Mouse (Mus musculus): Measurements from ENCODE around the gene Ptchd4.

Gene Ptchd4

GRCm38 (mm10) chr17:42315669-42316611, at the start of gene Ptchd4:
Gene Ptchd4, plus strand, starts transcription at chr17:42315947.
- DNase-seq (ENCODE audit: low read depth, low spot score) = no peak

GRCm38 (mm10) chr17:42276861-42277260, 38.9 kb upstream of the Ptchd4 start:
- DNase-seq (ENCODE audit: low read depth, low spot score) = no peak

GRCm38 (mm10) chr17:42284391-42284790, 31.4 kb upstream of the Ptchd4 start:
- DNase-seq (ENCODE audit: low read depth, low spot score) = no peak

GRCm38 (mm10) chr17:42286255-42286654, 29.5 kb upstream of the Ptchd4 start:
- DNase-seq (ENCODE audit: low read depth, low spot score) = no peak

GRCm38 (mm10) chr17:42290341-42290740, 25.4 kb upstream of the Ptchd4 start:
- no peak for DNase-seq (ENCODE audit: low read depth, low spot score)

GRCm38 (mm10) chr17:42291793-42292192, 24.0 kb upstream of the Ptchd4 start:
- DNase-seq (ENCODE audit: low read depth, low spot score) = no peak

- no peak for DNase-seq (ENCODE audit: low read depth, low spot score)
These were observed 17.8 kb upstream of the Ptchd4 start for GRCm38 (mm10) chr17:42297986-42298385.

- no peak for DNase-seq (ENCODE audit: low read depth, low spot score)
These were observed 16.1 kb upstream of the Ptchd4 start for GRCm38 (mm10) chr17:42299681-42300080.

GRCm38 (mm10) chr17:42303062-42303577, 12.6 kb upstream of the Ptchd4 start:
- DNase-seq (ENCODE audit: low read depth, low spot score) = no peak

- DNase-seq (ENCODE audit: low read depth, low spot score) = no peak
These were observed 11.5 kb upstream of the Ptchd4 start for GRCm38 (mm10) chr17:42304262-42304661.

GRCm38 (mm10) chr17:42307001-42307400, 8.7 kb upstream of the Ptchd4 start:
- DNase-seq (ENCODE audit: low read depth, low spot score) = no peak

- DNase-seq (ENCODE audit: low read depth, low spot score) = no peak
These were observed 5.6 kb upstream of the Ptchd4 start for GRCm38 (mm10) chr17:42310136-42310535.

GRCm38 (mm10) chr17:42316612-42316982, 850 bp downstream of the Ptchd4 start:
- DNase-seq (ENCODE audit: low read depth, low spot score) = no peak

- no peak for DNase-seq (ENCODE audit: low read depth, low spot score)
These were observed 20.0 kb downstream of the Ptchd4 start for GRCm38 (mm10) chr17:42335787-42336186.

GRCm38 (mm10) chr17:42336571-42336970, 20.8 kb downstream of the Ptchd4 start:
- no peak for DNase-seq (ENCODE audit: low read depth, low spot score)

GRCm38 (mm10) chr17:42346027-42346426, 30.3 kb downstream of the Ptchd4 start:
- no peak for DNase-seq (ENCODE audit: low read depth, low spot score)

GRCm38 (mm10) chr17:42358481-42358880, 42.7 kb downstream of the Ptchd4 start:
- DNase-seq (ENCODE audit: low read depth, low spot score) = no peak

- no peak for DNase-seq (ENCODE audit: low read depth, low spot score)
These were observed 47.5 kb downstream of the Ptchd4 start for GRCm38 (mm10) chr17:42363085-42363710.

GRCm38 (mm10) chr17:42364716-42365115, 49.0 kb downstream of the Ptchd4 start:
- no peak for DNase-seq (ENCODE audit: low read depth, low spot score)

GRCm38 (mm10) chr17:42374881-42375280, 59.1 kb downstream of the Ptchd4 start:
- DNase-seq (ENCODE audit: low read depth, low spot score) = no peak

- DNase-seq (ENCODE audit: low read depth, low spot score) = no peak
These were observed 77.3 kb downstream of the Ptchd4 start for GRCm38 (mm10) chr17:42393086-42393485.

- DNase-seq (ENCODE audit: low read depth, low spot score) = no peak
These were observed 79.6 kb downstream of the Ptchd4 start for GRCm38 (mm10) chr17:42395299-42395698.

- DNase-seq (ENCODE audit: low read depth, low spot score) = no peak
These were observed 102.7 kb downstream of the Ptchd4 start for GRCm38 (mm10) chr17:42418449-42418848.

Measured in brain, embryonic 18.5 days (tissue).